Comparison of ENCODE assay signal across 27 mouse cellular contexts in the genomic region with DNA sequence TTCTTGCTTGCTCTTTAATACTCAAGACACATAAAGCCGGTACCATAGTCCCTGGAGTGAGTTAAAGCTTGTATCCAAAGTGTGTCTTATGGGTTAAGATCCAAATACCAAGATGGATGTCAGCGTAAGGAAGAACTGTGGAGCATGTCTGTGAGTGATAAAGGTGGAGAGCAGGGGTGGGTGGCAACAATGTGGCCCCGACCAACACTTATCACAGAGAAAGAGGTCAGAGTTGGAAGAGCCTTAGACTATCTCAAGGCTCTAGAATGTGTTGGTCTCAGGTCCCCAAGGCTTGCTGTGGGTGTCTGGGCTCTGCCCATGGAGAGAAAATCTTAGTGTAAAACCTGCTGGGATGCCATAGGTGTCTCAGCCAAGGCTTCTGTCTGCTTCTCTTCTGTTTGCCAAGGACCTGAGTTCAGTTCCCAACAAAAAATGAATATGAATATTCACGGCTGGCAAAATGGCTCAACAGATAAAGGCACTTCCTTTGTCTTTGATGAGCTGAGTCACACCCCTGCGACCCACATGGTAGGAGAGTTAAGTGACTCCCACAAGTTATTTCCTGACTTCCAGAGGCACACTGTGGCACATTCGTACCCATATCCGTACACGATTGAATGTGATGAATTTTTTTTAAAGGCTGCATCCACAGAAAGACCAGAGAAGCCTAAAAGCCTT. TPM values are rescaled to one million over a fixed set of nuclear protein-coding genes. Genes with fewer than 3 reads are reported as not detected.
DNase-seq lines count a peak whose midpoint lies in the region; ATAC-seq and TF ChIP-seq lines count a peak whose summit lies in the region.
"Had no signal": no experiment of that assay in that cellular context is flagged by ENCODE, and none has a peak within 500 bp of the region (broad histone marks: within the 10 kb centered on the region; RNA-seq: fewer than 3 reads in every experiment).

No protein-coding gene starts in this region.

- no peak for ATAC-seq in liver, postnatal 0 days
- ATAC-seq in liver, embryonic 12.5 days, result peak; percentile 93
- peak; percentile 60 for ATAC-seq in megakaryocyte progenitor cell, adult 5-6 weeks (replicated peaks; ENCODE audit: poor library complexity)
- no peak for ATAC-seq in kidney, embryonic 16.5 days (ENCODE audit: low FRiP score, low TSS enrichment)
- ATAC-seq: forebrain, embryonic 15.5 days; intestine, postnatal 0 days had no signal

- H3K27ac ChIP-seq in liver, postnatal 0 days (ENCODE audit: low read depth), result no peak overlapping the region
- peak overlapping the region; percentile 81 for H3K27ac ChIP-seq in liver, embryonic 12.5 days
- H3K27ac ChIP-seq in kidney, embryonic 16.5 days (ENCODE audit: low read length), result no peak overlapping the region
- H3K27ac ChIP-seq: forebrain, embryonic 10.5 days; forebrain, embryonic 15.5 days; hindbrain, embryonic 14.5 days; left cerebral cortex, adult 2 months; limb, embryonic 13.5 days; neural tube, embryonic 12.5 days had no signal

- no peak for TF ChIP-seq EP300 in liver, postnatal 0 days (IDR thresholded peaks at IDR 0.05; ENCODE audit: low read depth)

- TF ChIP-seq CTCF in liver, postnatal 0 days (IDR thresholded peaks at IDR 0.05; ENCODE audit: low read depth), result no peak

- no peaks in the 10 kb centered on the region for H3K4me1 ChIP-seq in liver, postnatal 0 days (ENCODE audit: insufficient read depth)
- H3K4me1 ChIP-seq in liver, embryonic 12.5 days, result peaks cover 35% of the 10 kb centered on the region
- peaks cover 5% of the 10 kb centered on the region; the same call in 1 of the 2 replicates for H3K4me1 ChIP-seq in kidney, embryonic 16.5 days (ENCODE audit: insufficient read depth, low read length)
- H3K4me1 ChIP-seq: heart, embryonic 12.5 days had no signal

- H3K9me3 ChIP-seq in liver, postnatal 0 days (ENCODE audit: low read length), result no peaks in the 10 kb centered on the region
- no peaks in the 10 kb centered on the region for H3K9me3 ChIP-seq in liver, embryonic 12.5 days (replicated peaks)
- H3K9me3 ChIP-seq in kidney, embryonic 16.5 days (ENCODE audit: low read length), result no peaks in the 10 kb centered on the region
- H3K9me3 ChIP-seq: forebrain, embryonic 10.5 days; forebrain, embryonic 15.5 days; G1E; heart, embryonic 12.5 days; limb, embryonic 13.5 days; neural tube, embryonic 12.5 days had no signal

- no peaks in the 10 kb centered on the region for H3K27me3 ChIP-seq in liver, postnatal 0 days (ENCODE audit: insufficient read depth, low read length)
- no peaks in the 10 kb centered on the region for H3K27me3 ChIP-seq in liver, embryonic 12.5 days (replicated peaks)
- 0 out of 2 replicates have a peak, but pooled peaks cover 3% of the 10 kb centered on the region for H3K27me3 ChIP-seq in kidney, embryonic 16.5 days (ENCODE audit: insufficient read depth, low read length)
- H3K27me3 ChIP-seq: forebrain, embryonic 15.5 days; limb, embryonic 13.5 days; neural tube, embryonic 12.5 days had no signal

- no peak overlapping the region for H3K4me3 ChIP-seq in liver, postnatal 0 days (ENCODE audit: low read depth, low read length)
- H3K4me3 ChIP-seq in liver, embryonic 12.5 days, result no peak overlapping the region
- no peak overlapping the region for H3K4me3 ChIP-seq in kidney, embryonic 16.5 days (ENCODE audit: low read length)
- H3K4me3 ChIP-seq: forebrain, embryonic 10.5 days; forebrain, embryonic 15.5 days; heart, embryonic 12.5 days; left cerebral cortex, adult 2 months; limb, embryonic 13.5 days; neural tube, embryonic 12.5 days had no signal

- no peaks in the 10 kb centered on the region for H3K36me3 ChIP-seq in liver, postnatal 0 days (replicated peaks; ENCODE audit: insufficient read depth, low read length)
- H3K36me3 ChIP-seq in liver, embryonic 12.5 days, result no peaks in the 10 kb centered on the region
- no peaks in the 10 kb centered on the region for H3K36me3 ChIP-seq in kidney, embryonic 16.5 days (ENCODE audit: insufficient read depth, low read length)
- H3K36me3 ChIP-seq: forebrain, embryonic 10.5 days; forebrain, embryonic 15.5 days; G1E; heart, embryonic 12.5 days; limb, embryonic 13.5 days; neural tube, embryonic 12.5 days had no signal

- no peak overlapping the region for H3K4me2 ChIP-seq in liver, postnatal 0 days (ENCODE audit: low read depth, low read length)
- H3K4me2 ChIP-seq in liver, embryonic 12.5 days, result peak overlapping the region; percentile 46
- no peak overlapping the region for H3K4me2 ChIP-seq in kidney, embryonic 16.5 days (replicated peaks; ENCODE audit: low read depth, low read length)
- H3K4me2 ChIP-seq: forebrain, embryonic 15.5 days; heart, embryonic 12.5 days; hindbrain, embryonic 14.5 days; limb, embryonic 13.5 days; neural tube, embryonic 12.5 days had no signal

- DNase-seq in liver, result peak; percentile 53
- no peak for DNase-seq in liver, postnatal 0 days
- DNase-seq in c-Kit-positive CD71-positive TER-119-positive erythroid progenitor cells, embryonic 14.5 days (ENCODE audit: low spot score), result peak; percentile 47
- no peak for DNase-seq in heart, adult 8-10 months (ENCODE audit: low spot score)
- no peak for DNase-seq in kidney, adult 9 months
- DNase-seq: adrenal gland, postnatal 25 days; cerebellum, adult 2 months; cerebellum, postnatal 14 days; gastrocnemius, postnatal 36 days; heart, adult 18-20 months; kidney, postnatal 25 days; lung, adult 2 months; lung, postnatal 10 days; midbrain, embryonic 14.5 days; thymus, postnatal 4 days had no signal

- 50% methylated on average over 8 of the region's 8 CpGs for WGBS in liver, postnatal 0 days (ENCODE audit: insufficient replicate concordance)
- WGBS in liver, embryonic 12.5 days (ENCODE audit: insufficient replicate concordance), result 24% methylated on average over 8 of the region's 8 CpGs
- WGBS in kidney, embryonic 16.5 days, result 82% methylated on average over 8 of the region's 8 CpGs

- no peak overlapping the region for H3K9ac ChIP-seq in liver, postnatal 0 days (replicated peaks)
- no peak overlapping the region; the same call in 1 of the 2 replicates for H3K9ac ChIP-seq in liver, embryonic 12.5 days
- H3K9ac ChIP-seq in kidney, embryonic 16.5 days (replicated peaks; ENCODE audit: low read length), result no peak overlapping the region
- H3K9ac ChIP-seq: forebrain, embryonic 15.5 days; heart, embryonic 12.5 days; hindbrain, embryonic 14.5 days; limb, embryonic 13.5 days; neural tube, embryonic 12.5 days had no signal

RNA-seq across cellular contexts. Expression of gene Max, which starts 40.7 kb away (rescaled TPM):
- 6.3 and 7.1 TPM in 2 replicates for polyA plus RNA-seq in liver, postnatal 0 days (2015; fragmentation: Nextera tagmentation; extraction: Ambion mirVana)
- polyA plus RNA-seq in liver, embryonic 12.5 days (2016; fragmentation: Nextera tagmentation; extraction: Ambion mirVana), result 10.7 and 12.6 TPM in 2 replicates
- total RNA-seq in megakaryocyte progenitor cell, adult 5-6 weeks (2015), result 114 and 116 TPM in 2 replicates
- 100 and 122 TPM in 2 replicates for total RNA-seq in megakaryocyte progenitor cell, adult 5-6 weeks (2017)
- total RNA-seq in heart, adult 8-10 months (2022), result 10 to 100 TPM; 59.2 to 86.0 (median 63.7) TPM
- polyA plus RNA-seq in kidney, embryonic 16.5 days (2015; fragmentation: Nextera tagmentation; extraction: Ambion mirVana), result 16.3 and 17.3 TPM in 2 replicates

Comparison
In these comparisons a context has a peak if more than half of its experiments do, and no peak if none do; other contexts are left out.
1. DNase-seq: peak in liver (single experiment) and c-Kit-positive CD71-positive TER-119-positive erythroid progenitor cells, embryonic 14.5 days (single experiment); none in liver, postnatal 0 days (single experiment), heart, adult 8-10 months (single experiment) and kidney, adult 9 months (single experiment).
2. ATAC-seq: peak in liver, embryonic 12.5 days (single experiment) and megakaryocyte progenitor cell, adult 5-6 weeks (single experiment); none in liver, postnatal 0 days (single experiment) and kidney, embryonic 16.5 days (single experiment).